Mouse (Mus musculus) neural tube, embryonic 10.5 days (tissue): Measurements from ENCODE around the gene Zfp26.

Source experiments
- DNase-seq: peaks from one replicate; pipeline ENCODE4 v3.0.0-alpha.2; 2017; ENCODE audit warnings: low spot score; ENCODE audit errors: extremely low spot score

Gene Zfp26

DNA sequence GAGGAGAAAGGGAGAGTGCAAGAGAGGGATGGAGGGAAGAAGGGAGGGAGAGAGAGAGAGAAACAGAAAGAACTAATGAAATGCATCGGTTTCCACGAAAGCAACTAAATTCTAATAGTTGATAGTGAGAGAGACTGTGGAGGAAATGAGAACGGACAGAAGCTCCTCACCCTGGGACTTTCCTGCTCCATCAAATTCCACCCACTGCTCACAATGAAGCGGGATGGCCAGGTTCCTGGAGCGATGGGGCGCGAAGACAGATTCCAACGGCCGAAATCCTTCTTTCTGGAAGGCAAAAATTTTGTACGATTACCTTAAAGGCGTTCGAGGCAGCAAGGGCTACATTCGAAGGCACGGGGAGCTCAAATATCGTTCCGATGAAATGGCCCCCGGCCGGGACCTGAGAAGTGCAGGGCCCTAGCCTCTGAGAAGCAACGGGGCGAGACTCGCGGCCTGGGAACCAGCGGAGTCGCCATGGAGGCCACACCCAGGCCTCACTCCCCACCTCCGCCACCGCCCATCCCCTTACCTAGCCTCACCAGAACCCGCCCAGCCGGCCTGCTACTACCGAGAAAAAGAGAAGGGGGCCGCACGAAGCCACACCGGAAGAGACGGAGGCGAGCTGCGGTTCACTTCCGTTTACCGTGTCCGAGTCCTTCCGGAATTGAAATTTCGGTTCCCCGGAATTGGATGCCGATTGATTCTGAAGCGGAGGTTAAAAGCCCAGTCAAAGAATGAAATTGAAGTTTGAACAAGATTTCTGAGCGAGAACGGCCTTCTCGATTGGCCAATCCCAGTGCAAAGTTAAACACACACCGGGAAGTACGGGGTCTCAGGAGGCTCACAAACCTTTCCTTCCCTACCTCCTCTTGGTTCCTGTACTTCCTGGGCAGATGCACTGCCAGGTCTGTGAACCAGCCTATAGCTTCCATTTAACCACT lies at the start of gene Zfp26:
Zfp26 (minus strand) TSS at position 786 of the 941 bp plus-strand sequence.
- DNase-seq = peak; percentile 81

DNA sequence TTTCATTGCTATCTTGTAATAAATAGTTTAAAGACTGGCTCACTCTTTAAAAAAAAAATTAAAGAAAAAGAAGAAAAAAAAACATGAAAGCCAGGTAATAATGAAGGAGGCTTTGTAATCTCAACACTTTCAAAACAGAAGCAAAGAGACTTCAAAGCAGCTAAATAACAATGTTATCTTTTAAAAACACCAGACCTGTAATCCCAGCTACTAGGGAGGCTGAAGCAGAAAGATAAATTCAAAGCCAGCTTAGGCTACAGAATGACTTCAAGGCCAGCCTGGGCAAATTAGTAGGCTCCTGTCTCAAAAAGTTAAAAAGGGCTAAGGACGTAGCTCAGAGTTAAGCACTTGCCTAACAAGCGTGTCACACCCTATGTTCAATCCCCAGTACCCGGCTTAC lies 49.7 kb upstream of the Zfp26 start:
- no peak for DNase-seq

DNA sequence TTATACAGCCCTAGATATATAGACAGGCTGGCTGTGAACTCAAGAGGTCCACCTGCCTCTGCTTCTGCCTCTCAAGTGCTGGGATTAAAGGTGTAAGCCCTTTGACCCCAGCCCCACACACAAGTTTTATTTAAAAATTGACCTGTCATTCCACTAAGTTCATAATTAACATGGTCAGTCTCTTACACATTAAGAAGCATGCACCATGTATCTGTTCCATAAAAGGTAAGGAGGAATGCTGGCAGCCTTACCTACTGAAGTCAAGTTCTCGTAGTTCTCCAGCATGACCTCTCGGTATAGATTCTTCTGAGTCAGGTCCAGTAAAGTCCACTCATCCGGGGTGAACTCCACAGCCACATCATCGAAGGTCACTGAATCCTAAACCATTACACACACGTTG lies 44.8 kb upstream of the Zfp26 start:
- DNase-seq = no peak

DNA sequence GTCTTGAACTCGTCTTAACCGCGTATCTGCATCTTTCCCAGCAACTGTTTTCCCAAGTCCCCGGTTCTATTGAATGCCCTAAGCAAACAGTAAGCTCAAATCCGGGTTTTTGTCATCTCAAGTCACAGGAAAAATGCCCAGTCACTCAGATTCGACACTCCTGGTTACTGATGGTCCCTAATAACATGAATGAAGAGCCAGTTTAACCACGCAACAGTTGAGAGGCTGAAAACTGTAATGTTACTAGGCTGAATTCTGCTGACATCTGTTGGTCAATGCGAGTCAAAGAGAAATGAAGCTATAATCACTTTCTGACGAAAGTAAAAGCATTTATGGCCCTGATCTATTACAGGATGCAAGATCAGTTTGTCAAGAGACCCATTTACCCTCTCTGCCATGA lies 33.3 kb upstream of the Zfp26 start:
- no peak for DNase-seq

DNA sequence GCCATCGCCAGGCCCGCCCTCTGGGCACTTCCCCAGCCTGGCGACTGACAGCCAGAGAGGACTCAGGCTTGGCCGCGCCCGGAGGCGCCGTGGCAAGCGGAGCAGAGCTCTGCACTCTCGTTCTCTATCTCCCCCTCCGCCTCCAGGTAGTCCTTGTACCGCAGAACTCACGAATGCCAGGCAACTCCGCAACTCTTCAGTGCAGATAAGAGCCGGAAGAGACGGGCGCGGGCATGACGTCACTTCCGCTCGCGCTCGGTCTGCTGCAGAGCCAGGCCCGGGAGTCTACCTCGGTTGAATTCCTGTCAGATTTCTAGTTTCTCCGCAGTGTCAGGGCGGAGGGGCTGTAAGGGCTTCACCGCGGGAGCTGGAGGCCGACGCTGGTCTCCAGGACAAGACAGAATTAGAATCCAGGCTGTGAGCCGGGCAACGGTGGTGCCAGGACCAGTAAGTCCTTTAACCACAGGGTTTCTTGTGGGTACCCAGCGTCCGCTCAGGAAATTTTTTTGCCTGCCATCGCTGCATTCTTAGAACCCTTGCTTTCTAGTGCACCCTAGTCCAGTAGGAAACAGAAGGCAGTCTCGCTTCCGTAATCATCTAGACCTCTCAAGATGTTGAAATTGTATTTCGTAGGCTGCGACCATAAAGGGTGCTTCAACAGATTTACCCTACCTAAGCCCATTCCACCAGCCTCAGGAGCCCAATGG lies 32.7 kb upstream of the Zfp26 start, which contains the start of gene Zfp426:
Zfp426 (minus strand) TSS at position 220 of the 707 bp plus-strand sequence.
- DNase-seq = peak; percentile 90

DNA sequence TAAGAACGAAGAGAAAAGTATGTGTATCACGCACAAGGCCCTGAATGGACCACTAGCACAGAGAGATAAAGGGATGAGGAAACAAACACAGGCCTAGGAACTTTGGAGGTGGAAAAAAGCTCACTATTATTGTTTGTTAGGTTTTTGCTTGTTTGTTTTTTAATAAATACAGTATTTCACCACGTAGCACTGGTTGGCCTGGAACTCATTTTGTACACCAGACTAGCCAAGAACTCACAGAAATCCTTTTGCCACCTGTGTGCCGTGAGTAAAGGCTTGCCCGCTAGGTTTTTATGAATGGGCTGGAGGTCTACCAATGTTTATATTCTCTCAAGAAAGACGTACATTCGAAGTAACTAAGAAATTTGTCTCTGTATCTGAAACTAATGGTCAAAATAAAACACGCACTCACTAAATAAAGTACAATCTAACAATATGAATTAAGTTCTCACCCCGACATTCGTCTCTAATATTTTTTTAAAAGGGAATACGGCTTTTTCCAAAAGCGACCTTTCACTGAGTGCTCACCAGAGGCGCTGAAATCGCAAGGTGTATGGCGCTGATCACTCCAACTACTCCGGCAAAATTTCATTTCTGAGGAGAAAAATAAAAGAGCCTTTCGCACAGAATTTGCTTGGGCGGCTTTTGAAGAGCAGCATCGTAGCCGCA lies 32.0 kb upstream of the Zfp26 start:
- DNase-seq = no peak

DNA sequence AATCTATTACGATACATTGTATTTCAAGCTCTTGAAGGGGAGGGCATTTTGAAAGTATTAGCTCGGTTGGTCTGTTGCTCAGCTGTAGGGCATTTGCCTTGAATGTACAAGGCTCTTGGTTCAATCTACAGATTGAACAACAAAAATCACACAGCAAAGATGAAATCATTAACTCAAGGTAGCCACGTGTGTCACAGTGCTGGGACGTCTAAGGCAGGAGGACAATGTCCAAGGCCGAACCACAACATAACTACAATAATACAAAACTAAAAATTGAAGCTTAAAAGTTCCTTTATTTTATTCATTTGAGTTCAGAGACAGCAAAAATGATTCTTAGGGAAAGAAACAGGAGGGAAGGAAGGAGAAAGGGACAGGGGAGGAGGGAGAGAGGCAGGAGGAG lies 29.6 kb upstream of the Zfp26 start:
- DNase-seq = no peak

DNA sequence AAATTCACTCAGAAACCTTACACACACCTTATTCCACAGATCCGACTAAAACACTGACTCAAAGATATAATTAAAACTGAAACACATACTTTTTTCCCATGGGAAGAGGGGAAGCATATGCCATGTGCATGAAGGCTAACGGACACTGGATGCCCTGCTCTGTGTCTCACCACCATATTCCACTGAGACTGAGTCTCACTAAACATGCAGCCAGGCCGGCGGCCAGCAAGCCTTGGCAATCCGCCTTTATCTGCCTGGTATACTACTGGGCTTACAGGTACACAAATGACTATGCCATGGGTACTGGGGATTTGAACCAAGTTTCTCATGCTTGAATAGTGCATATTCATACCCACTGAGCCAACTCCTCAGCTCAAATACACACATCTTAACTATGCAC lies 19.4 kb upstream of the Zfp26 start:
- DNase-seq = no peak

DNA sequence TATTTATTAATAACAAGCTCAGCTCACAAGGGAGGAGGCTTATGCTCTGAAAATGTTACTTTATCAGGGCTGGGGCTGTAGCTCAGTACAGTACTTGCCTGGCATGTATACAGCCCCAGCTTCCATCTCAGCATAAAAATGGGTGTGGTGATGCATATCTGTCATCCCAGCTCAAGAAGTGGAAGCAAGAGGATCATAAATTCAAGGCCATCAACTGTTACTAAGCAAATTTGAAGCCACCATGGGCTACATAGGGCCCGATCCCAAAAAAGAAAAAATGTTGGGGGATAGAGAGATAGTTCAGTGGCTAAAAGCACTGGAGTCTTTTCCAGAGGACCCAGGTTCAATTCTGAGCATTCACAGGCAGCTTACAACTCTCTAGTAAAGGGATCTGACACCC lies 16.7 kb upstream of the Zfp26 start:
- DNase-seq = no peak

DNA sequence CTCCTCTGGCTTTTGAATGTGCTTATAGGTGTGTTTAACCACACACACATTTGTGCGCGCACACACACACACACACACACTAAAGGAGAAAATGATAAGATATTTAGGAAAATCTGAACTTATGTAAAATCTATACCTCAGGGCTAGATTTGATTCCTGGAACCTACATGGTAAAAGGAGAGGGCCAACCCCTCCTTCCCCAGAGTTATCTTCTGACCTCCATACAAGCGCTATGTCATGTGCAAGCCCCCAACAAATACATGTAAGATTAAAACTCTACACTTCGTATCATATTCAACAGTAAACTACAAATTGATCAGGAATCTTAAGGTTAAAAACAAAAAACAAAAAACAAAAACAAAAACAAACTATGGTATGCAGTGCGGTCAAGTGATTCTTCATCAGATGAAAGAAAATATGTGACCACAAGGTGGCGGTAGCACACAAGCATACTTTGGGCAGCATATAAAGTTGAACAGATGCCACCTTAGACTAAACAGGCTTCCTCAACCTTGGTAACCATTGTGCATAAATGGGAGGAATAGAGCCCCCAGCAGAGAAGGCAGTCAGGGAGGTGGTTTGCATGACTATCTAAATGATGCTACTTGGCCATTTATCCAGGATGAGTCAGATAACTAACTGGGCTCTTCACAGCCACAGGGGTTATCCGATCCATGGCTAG lies 6.9 kb upstream of the Zfp26 start:
- peak; percentile 51 for DNase-seq

DNA sequence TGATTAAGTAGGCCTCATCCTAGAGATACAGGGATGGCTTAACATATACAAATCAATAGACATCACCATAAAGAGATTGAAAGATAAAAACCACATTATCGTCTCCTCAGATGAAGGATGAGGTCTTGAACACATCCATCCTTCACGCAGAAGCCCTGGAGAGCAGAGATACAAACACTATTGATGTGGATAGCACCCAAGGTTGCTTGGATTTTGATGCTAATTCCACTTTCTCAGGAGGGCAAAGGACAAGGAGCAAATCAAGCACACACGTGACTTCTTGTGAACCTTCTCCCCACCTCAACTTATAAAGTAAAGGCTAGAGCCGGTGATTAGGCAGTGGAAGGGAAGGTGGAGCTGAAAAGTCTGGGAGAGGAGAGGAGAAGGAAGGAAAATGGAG lies 6.3 kb downstream of the Zfp26 start:
- no peak for DNase-seq

DNA sequence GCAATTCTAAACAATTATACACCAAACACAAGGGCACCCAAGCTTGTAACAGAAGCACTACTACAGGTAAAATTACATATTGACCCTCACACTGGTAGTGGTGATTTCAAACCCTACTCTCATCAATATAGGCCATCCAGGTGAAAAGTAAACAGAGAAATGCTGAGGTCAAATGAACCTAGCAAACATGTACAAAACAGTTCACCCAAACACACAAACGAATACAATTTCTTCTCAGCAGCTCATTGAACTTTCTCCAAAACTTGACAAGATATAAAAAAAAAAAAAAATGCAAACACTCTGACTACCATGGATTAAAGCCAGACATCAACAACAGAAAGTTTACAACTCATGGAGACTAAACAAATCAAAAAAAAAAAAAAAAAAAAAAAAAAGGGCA lies 8.5 kb downstream of the Zfp26 start:
- DNase-seq = no peak

DNA sequence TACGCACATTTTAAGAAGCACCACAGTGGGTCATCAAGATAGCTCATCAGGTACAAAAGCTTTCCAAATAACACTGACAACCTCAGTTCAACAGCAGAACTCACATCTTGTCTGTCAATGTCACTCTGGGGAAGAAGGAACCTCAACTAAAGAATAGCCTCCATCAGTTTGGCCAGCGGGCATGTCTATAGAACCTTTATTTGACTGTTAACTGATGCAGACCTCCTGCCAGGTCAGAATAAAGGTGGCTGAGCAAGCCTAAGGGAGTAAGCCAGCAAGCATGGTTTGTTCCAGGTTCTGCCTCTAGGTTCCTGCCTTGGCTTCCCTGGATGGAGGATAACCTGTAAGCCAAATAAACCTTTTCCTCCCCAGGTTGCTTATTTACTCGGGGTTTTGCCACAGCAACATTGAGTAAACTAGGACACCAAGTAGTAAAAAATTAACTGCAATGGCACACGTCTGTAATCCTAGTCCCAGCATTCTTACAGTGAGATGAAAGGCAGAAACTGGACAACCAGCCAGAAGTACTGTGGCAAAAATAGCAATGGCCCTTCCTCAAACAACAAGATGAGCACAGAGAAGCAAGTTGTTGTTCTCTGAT lies 16.7 kb downstream of the Zfp26 start:
- no peak for DNase-seq

DNA sequence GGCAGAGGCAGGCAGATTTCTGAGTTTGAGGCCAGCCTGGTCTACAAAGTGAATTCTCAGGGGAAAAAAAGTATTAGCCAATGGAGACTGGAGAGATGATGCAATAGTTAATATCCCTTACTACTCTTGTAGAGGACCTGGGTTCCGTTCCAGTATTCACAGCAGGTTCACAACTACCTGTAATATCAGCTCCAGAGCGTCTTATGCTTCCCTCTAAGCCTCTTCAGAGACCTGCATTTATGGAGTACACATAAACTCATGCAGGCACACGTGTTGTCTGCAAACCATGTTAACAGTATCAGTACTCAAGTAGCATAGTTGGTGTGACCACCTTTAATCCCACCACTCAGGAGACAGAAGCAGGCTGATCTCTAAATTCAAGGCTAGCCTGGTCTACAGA lies 30.0 kb downstream of the Zfp26 start:
- DNase-seq = no peak

DNA sequence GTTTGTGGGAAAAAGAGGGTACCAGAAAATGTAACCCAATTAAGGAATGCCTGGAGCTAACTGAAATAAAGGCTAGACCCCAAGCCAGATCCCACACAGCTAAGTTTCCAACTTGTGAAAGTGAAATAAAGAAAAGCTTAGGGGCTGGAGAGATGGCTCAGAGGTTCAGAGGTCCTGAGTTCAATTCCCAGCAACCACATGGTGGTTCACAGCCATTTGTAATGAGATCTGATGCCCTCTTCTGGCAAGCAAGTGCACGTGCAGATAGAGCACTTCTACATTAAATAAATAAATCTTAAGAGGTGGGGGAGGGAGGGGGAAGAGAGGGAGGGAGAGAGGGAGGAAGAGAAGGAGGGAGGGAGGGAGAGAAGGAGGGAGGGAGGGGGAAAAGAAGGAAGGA lies 48.5 kb downstream of the Zfp26 start:
- DNase-seq = no peak

DNA sequence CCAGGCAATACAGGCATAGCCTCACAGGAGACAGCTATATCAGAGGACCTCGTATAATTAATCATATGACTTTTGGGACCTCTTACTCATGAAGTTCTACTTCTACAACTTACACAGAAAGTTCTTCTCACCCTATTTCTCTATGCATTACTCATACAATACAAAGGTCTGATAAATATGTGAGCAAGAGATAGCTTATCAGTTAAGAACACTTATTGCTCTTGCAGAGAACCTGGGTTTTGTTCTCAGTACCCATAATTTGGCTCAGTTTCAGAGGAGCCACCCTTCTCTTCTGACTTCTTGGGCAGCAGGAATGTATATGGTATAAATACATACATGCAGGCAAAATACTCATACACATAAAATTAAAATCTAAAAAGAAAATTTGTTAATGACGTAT lies 50.6 kb downstream of the Zfp26 start:
- no peak for DNase-seq

DNA sequence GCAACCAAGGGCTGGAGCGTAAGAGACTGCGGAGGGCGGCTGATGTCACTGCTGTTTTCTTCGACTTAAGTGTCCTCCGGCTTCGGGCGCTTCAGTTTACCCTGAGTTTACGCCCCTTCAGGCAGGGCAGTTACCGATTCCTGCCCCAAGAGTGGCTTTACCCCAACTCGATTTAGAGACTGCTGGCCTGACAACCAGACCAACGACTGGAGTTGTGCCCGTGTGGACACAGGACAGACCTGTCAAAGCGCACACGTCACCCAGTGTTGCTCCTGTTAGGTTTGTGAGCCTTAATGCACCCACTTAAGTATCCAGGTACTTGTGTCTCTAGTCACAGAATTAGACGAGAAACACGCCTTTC lies 74.6 kb downstream of the Zfp26 start:
- no peak for DNase-seq

DNA sequence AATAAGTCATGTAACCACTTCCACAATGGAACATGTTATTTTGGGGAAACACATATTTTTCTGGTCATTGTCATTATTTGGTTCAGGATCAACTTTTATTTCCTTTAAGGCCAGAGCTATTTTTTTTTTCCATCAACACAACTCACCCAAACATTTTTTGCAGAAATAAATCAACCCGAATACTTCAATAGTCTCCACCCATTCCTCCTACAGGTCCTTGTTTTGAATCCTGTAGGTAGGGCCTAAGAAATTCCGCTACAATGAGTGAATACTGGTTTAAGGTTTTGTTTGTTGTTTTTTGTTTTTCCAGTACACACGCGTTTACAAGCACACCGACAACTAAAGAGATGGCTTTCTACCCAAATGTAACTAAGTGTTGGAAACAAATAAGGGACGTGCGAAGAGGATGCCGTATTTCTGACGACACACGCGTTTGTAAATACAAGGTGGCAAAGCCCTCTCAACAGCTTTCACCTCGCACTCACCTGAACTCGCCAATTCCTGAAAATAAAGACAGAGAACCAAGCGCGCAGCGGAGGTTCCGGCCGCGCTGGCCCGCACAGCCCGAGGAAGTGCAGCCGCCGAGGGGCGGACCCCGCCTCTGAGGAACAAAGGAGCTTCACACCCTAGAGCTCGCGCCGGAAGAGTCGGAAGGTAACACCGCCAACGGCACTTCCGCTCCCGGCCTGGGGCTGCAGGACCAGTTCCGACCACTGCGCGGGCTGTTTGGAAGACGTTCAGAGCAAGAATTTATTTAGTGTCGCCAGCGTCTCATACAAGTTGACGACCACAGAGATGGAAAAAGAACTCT lies 75.2 kb downstream of the Zfp26 start, which contains the start of gene Zfp560:
Zfp560 (minus strand) TSS at position 646 of the 811 bp plus-strand sequence.
- peak; percentile 97 for DNase-seq

DNA sequence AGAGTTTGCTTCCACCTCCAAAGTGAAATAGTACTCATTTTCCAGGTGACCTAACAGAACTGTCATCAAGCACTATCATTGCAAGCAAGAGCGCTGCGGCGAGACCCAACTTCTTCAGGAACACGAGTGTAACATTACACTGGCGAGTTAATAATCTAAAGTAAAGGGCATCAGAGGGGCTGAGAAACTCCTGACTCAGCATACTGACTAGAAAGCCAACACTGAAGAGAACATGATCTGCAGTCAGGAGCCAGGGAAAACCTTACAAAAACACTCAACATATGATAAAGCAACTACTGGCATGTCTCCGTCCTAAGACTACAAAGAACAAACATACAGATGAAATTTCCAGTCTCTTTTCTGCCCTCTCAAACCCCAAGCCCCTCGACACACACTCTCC lies 76.3 kb downstream of the Zfp26 start:
- DNase-seq = no peak
